Mouse (Mus musculus) brain, embryonic 18.5 days (tissue): ENCODE results near the gene Gadl1.

ENCODE experiments used
- DNase-seq: peaks from one replicate; pipeline ENCODE4 v3.0.0-alpha.2; 2012; ENCODE audit warnings: low read depth, low spot score

Gadl1 gene

DNA sequence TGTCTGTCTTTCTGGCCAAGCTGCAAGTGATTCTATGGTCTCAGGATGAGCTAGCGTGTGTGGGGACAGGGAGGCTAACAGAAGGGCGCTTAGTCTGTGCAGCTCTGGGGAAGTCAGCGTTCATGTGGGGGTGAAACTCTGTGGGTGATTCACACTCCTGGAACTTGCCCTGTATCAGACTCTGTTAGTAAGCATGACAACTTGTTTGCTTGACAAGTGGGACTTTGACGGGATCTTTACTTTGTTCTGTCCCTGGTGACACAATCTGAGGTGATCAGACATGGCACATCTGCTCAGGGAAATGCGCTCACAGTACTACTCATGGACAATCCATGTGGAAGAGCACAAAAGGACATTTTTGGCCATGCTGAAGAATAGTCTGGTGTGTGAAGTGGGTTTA, 178.0 kb downstream of the Gadl1 start:
- DNase-seq: no peak

DNA sequence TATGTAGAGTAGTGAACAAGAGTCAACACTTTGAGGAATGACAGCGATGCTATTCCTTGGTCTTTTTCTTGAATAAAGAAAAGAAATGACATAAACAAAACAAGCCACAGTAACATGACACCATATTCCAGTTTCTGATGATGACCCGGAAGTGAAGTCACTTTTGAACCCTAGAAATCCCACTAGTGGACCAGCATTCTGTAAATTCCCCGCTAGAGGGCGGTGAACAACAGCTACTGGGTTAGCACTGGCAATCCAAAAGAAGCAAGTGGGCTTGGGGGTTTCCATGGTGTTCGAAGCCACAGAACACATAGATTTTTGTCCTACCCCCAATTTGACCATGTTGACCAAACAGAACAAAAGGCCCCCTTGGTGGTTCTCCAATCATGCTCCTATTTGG, 178.6 kb downstream of the Gadl1 start:
- no peak for DNase-seq

DNA sequence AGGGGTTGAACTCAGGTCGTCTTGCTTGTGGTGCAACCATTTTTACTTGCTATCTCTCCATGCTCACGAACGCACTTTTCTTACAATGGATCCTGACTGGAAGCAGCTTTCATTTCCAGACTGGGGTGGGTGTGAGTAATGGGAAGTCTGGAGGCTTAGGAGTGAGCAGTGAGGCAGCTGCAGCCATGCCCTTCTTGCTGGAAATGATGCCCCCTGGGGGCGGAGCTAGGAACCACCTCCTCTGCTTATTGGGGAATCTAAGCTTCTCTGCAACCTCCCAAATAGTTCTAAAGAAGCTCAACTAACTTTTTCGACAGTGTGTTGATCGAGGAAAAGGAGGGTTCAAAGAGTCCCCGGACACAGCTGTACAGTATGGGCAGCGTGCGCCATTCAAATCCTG, 179.7 kb downstream of the Gadl1 start:
- no peak for DNase-seq

DNA sequence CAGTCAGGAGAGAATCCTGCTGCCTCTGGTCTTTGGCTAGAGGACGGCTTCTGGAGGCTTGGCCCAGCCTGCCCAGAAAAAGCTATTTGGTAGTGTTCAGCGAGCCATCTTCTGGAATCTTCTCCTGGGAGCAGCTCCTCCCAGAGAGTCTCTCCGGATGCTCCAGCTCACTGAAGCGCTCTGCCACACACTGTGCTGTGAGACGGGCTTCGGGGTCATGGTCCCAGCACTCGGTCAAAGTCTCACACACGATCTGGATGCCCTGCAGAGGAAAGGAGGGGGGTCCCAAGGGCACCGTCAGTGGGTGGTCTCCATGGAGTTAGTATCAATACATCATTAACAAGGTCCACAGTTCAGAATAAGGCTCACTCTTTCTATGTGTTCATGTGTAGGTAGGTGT, 181.0 kb downstream of the Gadl1 start:
- DNase-seq: no peak

DNA sequence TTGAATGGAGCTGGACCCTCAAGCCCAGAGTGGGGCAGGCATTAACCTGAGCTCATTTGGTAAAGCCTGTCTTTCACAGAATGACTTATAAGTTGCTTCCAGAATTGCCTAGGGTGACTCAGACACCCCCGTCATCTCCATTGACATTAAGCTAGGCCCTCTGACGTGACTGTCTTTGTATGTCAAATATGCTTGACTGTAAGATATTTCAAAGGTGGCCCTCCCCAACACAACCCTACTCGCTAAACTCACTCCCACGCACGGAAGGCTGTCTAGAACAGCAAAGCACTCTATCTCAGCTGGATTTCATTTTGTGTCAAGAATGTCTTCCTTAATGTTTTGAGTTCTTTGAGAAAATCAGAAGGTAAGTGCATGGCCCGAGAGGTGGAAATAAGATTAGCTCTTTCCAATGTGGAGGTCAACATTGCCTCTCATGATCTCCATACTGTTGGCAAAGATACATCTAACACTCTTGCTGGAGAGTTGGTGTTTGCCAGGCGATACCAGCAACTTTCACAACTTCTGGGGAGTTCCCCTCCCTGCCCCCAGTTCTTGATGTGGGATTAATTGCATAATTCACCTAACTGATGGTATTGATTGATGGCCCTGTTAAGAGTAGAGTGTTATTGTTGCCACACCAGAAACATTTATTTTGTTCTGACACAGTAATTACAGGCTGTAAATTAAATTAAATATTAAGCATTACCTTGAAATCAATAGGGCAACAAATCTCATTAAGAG, 182.0 kb downstream of the Gadl1 start:
- no peak for DNase-seq

DNA sequence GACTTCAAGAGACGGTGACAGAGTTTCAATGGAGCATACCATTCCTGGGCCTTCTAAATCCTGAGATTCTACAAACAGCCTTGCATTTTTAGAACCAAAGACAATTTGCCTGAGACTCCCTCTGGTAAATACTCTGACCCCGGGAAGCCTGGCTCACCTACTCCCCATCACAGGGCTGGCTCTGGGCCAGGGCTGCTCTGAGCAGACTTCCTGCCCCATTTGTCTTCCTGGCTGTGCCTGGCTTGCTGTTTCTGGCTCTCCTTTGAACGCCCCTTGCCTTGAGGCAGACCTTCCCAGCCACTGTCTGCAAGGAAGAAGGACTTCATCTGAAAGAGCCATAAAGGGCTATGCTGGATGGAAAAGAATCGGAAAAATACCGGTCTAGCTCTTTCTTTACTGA, 182.7 kb downstream of the Gadl1 start:
- no peak for DNase-seq

DNA sequence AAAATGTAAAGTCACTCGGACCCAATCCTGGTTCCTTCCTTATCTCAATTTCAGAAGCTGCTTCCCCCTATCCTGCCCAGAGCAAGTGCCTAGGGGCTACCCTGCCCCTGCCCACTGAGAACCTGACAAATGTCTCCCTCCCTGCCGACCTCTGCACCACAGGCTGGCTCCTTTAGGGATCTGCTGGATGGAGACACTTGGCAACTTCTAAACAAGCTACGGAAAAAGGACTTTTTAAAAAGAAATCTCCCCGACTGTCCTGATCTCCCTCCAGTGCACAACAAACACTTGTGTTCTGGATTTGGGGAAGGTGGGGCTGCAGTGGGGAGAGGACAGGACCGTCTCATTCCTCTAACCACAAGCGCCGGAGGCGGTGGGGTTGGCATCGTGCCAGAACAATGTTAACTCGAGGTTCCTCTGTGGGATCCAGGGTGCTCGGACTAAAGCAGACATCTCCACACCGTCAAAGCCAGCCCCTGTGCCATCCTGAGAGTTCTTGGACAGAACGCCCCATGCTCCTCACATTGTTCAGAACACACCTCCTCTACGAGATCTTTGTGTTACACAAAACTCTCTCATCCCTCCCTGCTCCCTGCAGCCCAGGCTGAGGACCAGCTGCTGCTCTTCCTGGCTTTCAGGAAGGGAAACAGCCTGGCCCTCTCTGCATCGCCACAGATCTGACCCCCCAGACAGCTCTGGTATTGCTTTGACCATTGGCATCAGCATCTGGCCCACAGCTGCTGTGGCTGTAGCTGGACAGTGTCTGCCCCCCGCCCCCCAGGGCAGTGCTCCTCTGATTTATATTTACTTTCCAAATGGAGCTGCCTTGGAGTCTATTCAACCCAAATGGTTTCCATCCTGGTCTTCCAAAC, 189.7 kb downstream of the Gadl1 start:
- no peak for DNase-seq

DNA sequence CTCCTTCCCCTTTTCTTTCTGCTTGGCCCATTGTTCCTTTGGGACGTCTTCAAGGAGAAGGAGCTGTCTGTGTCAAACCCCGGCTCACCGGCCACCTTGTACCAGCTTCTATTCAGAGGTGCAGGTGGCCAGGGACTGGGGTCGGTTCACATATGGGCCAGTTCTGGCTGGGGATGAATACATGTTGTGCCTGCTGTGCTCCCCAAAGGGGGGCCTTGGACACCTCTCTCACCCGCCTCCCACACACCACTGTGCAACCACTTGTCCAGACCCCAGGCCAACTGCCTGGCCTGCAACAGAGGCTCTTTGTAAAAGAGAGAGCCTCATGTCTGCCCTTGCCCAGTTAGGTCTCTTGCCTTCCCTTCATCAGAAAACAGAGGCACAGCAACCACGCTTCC, 190.3 kb downstream of the Gadl1 start:
- DNase-seq: no peak

DNA sequence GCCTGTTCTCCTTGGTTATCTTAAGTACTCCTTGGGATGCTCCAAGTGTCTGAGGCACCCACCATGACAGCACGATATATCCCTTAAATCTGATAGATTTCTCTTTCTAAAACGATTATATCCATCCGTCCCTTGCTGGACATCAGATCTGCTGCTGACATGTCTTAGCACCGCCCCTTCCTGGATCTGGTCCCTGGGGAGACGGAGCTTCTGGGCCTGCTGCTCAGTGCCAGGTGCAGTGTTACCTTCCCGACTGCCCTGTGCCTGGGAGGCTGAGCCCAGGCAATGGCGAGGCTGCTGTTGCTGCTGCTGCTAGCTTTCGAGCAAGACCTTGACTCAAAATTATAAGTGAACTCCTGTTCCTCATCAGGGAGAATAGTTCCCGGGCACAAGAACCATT, 190.8 kb downstream of the Gadl1 start:
- DNase-seq: no peak

DNA sequence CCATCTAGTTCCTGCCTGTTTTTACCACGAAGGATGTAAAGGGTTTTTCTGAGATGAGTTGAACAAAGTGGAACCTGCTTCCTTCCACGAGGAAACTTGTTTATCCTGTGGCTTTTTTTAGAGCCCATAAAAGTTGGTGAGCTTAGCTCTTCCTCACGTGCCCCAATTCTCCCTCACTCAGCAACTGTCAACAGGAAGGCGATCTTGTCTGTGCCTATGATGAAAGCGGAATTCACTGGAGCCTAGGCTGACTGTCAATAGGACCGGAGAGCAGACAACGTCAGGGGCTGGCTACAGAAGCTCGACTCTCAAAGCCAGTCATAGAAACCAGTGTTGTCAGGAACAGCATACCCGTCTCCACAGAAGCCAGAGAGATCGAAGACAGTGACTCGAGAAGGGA, 192.6 kb downstream of the Gadl1 start:
- no peak for DNase-seq

DNA sequence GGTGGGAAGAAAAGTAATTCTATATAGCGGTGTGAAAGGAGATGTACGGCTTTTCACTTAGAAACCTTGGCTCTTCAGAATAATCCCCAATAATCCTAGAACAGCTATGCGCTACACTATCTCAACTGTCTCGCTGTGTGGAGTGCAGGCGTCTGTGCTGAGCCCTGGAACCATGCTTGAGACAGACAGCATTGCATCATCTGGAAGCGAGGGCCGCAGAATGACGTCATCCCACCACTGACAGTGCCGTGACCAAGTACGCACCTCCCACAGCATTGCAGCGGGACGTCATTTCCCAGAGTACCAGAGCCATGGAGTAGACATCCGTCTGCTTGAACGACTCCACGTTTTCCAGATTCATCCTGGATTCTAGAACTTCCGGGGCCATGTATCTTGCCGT, 195.5 kb downstream of the Gadl1 start:
- no peak for DNase-seq

DNA sequence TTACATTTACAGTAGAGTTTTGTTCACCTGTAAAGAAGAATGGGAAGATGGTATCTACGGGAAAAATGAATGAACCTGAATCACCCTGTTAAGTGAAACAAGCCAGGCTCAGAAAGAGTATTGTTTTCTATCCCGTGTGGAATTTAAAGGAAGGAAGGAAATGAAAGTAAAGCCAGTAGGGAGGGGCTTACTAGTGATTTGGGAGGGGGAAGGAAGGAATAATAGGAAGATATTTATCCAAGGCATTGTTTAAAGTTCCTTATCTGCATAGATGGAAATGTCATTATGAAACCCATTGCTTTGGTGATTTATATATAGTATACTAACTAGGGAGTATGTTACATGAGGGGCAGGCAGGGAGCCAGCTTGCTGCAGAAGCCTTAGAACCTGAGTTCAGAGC, 199.5 kb downstream of the Gadl1 start:
- no peak for DNase-seq

DNA sequence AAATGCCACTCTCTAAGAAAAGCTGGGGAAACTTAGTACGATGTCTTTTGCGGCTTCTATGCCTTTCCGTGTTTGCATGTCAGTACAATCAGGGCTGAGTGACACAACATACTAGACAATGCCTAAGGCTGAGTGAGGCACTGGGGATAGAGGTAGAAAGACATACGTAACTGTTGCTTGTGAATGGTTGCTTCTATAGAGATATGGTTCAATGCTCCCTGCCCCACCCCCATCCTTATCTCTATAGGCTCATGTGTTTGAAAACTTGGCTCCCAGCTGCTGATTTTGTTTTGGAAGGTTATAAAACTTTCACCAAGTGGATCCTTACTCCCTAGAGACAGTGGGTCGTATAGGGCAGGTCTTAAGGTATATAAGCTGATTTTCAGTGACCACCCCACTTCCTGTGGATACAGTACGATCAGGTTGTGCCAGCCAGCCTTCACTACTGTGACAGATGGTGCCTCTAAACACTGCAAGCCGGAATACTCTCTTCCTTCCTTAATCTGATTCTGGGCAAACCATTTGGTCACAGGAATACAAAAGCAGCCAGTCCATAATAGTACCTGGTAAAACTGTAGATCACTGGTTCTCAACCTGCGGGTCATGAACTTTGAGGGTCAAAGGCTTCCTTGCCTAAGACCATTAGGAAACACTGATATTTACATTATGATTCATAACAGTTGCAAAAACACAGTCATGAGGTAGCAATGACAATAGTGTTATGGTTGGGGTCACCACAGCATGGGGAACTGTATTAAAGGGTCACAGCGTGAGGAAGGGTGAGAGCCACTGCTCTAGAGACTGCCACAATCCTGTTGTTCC, 202.1 kb downstream of the Gadl1 start:
- DNase-seq: no peak

DNA sequence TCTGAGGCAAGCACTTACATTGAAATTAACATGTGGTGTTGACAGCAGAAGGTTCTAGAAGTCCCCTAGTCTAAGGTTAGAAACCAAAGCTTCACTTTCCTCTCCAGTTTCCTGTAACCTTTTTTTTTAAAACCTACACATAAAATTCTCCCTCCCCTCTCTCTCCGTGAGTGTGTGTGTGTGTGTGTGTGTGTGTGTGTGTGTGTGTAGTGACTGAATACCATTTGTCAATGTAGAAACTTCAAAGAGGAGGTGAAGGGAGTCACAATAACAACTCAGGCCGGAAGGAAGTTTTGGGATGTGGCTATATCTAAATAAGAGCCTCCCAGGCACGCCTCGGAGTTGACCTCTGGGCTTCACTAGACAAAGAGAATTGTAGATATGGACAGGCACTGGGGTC, 205.1 kb downstream of the Gadl1 start:
- DNase-seq: no peak

DNA sequence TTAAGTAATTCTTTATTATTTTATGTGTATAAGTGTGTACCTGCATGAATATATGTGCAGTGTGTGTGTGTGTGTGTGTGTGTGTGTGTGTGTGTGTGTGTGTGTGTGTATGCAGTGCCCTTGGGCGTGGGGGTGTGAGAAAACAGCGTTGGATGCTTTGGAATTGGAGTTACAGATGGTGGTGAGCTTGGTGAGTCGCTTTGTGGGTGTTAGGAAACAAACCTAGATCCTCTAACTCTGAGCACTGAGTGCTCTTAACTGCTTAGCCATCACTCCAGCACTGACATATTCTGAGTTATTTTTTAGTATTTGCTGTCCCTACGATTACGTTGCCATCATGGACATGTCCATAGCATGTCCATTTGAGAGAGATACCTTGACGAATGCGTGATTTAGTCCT, 206.6 kb downstream of the Gadl1 start:
- DNase-seq: no peak

DNA sequence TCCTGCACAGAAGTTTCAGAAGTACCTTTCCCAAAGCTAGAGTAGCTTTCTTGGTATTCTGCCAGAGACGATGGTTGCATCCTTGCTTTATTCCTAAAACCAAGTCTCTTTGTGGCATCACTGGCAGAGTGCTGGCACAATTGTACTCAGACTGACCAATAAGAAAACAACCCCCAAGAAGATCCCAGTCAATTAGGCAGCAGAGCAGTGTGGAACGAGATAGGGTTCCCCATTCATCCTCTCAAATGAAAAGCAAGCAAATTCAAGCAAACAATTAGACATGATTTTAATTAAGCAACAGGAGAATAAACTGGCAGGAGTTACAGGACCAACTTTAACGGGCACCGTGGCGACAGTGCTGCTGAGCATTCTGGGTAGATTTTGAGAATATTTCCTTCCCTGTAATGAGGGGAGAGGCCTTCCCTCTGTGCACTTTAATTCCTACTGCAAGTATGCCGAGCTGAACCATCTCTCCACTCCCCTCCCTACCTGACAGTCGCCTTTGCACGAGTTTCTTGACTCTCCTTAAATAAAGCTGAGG, 209.1 kb downstream of the Gadl1 start:
- no peak for DNase-seq

DNA sequence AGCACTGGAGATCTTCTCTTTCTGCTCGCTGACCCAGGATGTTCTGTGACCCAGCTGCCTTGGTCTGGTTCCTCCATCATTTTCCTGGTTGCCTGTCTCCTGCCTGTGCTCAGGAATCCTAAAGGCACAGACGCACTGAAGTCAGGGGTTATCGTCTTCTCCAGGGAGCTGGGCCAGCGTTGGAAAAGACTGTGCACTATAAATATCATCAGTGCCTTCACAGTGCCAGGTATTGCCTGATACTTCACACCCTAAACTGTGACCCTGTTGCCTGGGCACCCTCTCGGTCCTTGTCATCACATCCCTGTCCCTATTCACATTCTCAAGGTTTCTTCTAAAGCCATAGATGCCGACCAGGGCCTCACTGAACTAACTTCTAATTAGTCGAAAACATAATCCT, 210.7 kb downstream of the Gadl1 start:
- no peak for DNase-seq

DNA sequence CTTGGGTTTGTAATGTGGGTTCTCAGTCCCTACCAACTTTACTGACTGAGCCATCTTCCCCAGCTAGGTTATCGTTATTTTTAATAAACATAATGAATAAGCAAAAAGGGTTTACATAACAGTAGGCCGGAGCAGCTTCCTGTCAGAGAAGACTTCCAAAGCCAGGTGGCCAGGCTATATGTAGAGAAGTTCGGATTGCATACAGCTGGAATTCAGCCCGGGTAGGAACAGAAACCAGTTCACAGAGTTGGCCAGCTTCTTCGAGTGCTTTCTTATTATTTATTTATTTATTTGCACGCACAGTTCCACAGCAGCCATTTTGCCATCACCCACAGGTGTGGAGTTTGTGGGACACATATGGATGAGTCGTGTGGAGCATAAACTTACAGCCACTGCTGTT, 212.2 kb downstream of the Gadl1 start:
- DNase-seq: no peak

DNA sequence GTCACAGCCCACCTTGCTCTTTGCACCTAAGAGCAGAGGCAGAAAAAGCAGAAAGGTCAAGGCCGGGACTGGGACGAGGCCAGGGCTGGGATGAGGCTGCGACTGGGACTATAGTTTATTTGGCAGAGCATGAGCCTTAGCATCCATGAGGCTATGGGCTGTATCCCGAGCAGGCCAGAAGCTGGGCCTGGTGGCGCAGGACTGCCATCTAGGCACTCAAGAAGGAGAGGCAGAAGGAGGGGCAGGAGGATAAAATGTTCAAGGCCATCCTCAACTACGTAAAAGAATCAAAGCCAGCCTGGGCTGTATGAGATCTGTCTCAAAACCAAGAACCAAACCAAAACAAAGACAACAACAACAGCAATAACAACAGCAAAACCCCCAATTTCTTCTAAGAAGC, 213.3 kb downstream of the Gadl1 start:
- no peak for DNase-seq

DNA sequence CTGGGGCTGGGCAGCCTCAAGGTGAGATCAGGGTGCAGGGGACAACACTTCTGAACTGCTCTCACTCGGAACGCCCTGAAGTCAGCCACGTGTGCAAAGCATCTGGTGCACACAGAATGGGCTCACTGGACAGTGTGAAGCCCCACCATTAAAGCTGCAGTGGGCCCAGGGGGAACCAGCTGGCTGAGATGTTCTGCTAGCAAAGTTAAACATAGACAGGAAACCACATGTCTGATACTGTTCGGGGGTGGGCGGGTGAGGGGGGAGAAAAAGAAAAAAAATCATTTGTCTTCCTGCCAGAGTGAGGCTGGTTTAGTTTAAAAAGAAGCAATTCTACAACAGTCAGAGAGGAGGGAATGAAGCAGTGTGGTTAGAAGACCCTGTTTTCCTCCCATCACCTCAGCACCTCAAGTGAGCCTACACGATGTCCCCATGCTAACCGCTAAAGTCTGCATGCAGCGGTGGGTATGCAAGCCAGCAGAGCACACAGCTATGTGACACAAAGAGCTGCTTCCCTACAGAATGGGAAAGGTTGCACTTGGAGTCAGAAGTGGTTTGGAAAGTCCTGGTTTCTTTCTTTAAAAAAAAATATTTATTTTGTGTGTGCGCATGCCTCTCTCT, 213.8 kb downstream of the Gadl1 start:
- no peak for DNase-seq
